Mouse (Mus musculus): ENCODE measurements around the gene Pyy. TPM values are rescaled to one million over a fixed set of nuclear protein-coding genes. Genes with fewer than 3 reads are reported as not detected.

The Pyy gene
- polyA plus RNA-seq, 1 experiment, result not detected

DNA sequence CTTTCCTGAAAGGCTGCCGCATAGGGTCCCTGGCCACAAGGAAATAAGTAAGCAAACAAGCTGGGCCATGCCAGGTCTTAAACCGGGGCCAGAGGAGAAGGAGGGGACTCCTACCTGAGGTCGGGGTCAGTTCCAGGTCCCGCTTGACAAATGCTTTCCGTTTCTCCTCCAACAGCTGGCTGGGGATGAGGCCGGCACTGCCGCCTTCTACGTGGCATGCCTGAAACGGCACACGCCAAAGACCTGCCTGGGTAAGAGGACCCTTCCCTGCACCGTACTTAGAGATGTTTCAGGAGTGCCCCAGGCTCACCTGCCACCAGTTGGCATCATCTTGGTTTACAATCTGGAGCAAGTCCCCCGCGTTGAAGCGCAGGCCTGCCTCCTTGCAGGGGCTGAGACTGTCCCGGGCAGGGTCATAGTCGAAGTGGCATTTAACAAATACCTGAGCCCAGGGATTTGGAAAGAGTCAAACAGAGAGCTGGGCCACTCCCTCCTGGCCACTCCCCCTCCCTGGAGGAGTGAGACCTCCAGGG is 45.6 kb downstream of the Pyy start:
- TF ChIP-seq TAL1 (IDR thresholded peaks at IDR 0.05; ENCODE audit: low read length) (no peak), GATA1 (IDR thresholded peaks at IDR 0.05; ENCODE audit: low read length) (no peak)
- no peak overlapping the region for H3K4me3 ChIP-seq (replicated peaks)
- H3K27me3 ChIP-seq (ENCODE audit: control insufficient read depth), result peaks cover 4% of the 10 kb centered on the region
- H3K4me1 ChIP-seq (ENCODE audit: control insufficient read depth), result peaks cover 21% of the 10 kb centered on the region
- peaks cover 90% of the 10 kb centered on the region for H3K36me3 ChIP-seq (ENCODE audit: control insufficient read depth)
- H3K9me3 ChIP-seq (ENCODE audit: control insufficient read depth, low read length), result no peaks in the 10 kb centered on the region

DNA sequence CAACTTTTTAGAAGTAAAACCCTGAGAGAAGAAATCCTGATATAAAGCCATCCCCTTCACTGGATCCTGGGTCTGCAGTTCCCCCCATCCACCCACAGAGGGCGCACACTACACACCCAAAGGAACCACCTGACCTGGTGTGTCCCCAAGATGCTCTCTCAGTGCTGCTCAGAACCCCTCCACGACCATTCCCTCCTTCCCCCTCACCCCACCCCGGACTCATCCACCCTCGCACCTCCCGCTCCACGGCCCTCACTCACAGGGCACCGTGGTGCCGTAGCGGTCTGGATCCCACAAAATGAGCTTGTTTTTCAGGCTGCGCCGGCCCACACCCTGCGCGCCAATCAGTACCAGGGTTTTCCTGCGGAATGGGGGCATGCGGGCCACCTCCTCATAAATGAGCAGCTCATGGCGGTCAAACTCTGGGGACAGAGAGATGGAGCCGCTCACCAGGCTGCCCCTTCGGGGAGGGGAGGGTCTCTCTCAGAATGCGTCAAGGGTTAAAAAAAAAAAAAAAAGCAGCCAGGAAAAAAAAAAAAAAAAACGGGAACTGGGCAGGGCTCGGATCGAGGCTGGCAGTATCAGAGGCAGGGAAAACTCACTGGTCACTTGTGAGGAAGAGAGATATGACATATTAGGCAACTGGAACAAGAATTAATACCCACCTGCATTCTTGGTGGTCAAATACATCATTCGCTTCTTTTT is 46.2 kb downstream of the Pyy start:
- no peak for TF ChIP-seq GATA1 (IDR thresholded peaks at IDR 0.05; ENCODE audit: low read length)
- no peak for TF ChIP-seq TAL1 (IDR thresholded peaks at IDR 0.05; ENCODE audit: low read length)
- Histone ChIP-seq H3K36me3 (ENCODE audit: control insufficient read depth) (peaks cover 85% of the 10 kb centered on the region), H3K4me3 (replicated peaks) (no peak overlapping the region), H3K4me1 (ENCODE audit: control insufficient read depth) (peaks cover 21% of the 10 kb centered on the region), H3K27me3 (ENCODE audit: control insufficient read depth) (peaks cover 4% of the 10 kb centered on the region), H3K9me3 (ENCODE audit: control insufficient read depth, low read length) (no peaks in the 10 kb centered on the region)

Other genes with a start within 250 kb of the Pyy start
- not detected in 2 replicates for gene Meox1, start 213.5 kb downstream of the Pyy start, polyA plus RNA-seq (2012)
- gene Sost, start 140.8 kb downstream of the Pyy start, polyA plus RNA-seq (2012), result 0.02 TPM in 1 of 2 replicates, not detected in the other
- not detected in 2 replicates for gene Cfap97d1, start 123.6 kb downstream of the Pyy start, polyA plus RNA-seq (2012)
- 0.02 and 0.03 TPM in 2 replicates for gene Dusp3, start 120.8 kb downstream of the Pyy start, polyA plus RNA-seq (2012)
- gene Mpp3, start 79.4 kb downstream of the Pyy start, polyA plus RNA-seq (2012), result 0.05 TPM in 1 of 2 replicates, not detected in the other
- gene Cd300lg, start 66.3 kb downstream of the Pyy start, polyA plus RNA-seq (2012), result not detected in 2 replicates
- gene Mpp2, start 19.3 kb downstream of the Pyy start, polyA plus RNA-seq (2012), result 21.2 and 24.5 TPM in 2 replicates
- not detected in 2 replicates for gene Ppy, start 6.5 kb downstream of the Pyy start, polyA plus RNA-seq (2012)
- gene Nags, start 37.7 kb upstream of the Pyy start, polyA plus RNA-seq (2012), result 0.14 and 0.16 TPM in 2 replicates
- 1.1 and 1.7 TPM in 2 replicates for gene Tmem101, start 48.6 kb upstream of the Pyy start, polyA plus RNA-seq (2012)
- 8.9 TPM in 2 replicates for gene Lsm12, start 77.5 kb upstream of the Pyy start, polyA plus RNA-seq (2012)
- 0.30 and 0.50 TPM in 2 replicates for gene G6pc3, start 81.8 kb upstream of the Pyy start, polyA plus RNA-seq (2012)
- gene Hdac5, start 122.3 kb upstream of the Pyy start, polyA plus RNA-seq (2012), result 4.3 and 6.3 TPM in 2 replicates
- 0.50 and 1.6 TPM in 2 replicates for gene BC030867, start 141.1 kb upstream of the Pyy start, polyA plus RNA-seq (2012)
- 0.01 and 0.02 TPM in 2 replicates for gene Asb16, start 160.9 kb upstream of the Pyy start, polyA plus RNA-seq (2012)
- 8.1 and 8.9 TPM in 2 replicates for gene Tmub2, start 177.1 kb upstream of the Pyy start, polyA plus RNA-seq (2012)
- 4.5 and 6.0 TPM in 2 replicates for gene Atxn7l3, start 188.8 kb upstream of the Pyy start, polyA plus RNA-seq (2012)
- 10.3 and 12.3 TPM in 2 replicates for gene Ubtf, start 211.9 kb upstream of the Pyy start, polyA plus RNA-seq (2012)

All from erythroblast, embryonic 14.5 days (primary cell).